Mouse (Mus musculus) midbrain, postnatal 0 days (tissue): Measurements from ENCODE around the gene Tnfrsf18. TPM values are rescaled to one million over a fixed set of nuclear protein-coding genes. Genes with fewer than 3 reads are reported as not detected.

Experiments used
- ATAC-seq: fragments of 200-750 bp; cut with Nextera tagmentation; 2 replicates; pipeline ENCODE4 v1.8.0; 2017; ENCODE audit warnings: moderate number of reproducible peaks, mild to moderate bottlenecking, moderate TSS enrichment, moderate library complexity; ENCODE audit not compliant: low FRiP score
- DNase-seq: peaks from one replicate; pipeline ENCODE4 v3.0.0-alpha.2; 2015; ENCODE audit warnings: low spot score
- H3K27ac ChIP-seq: fragments of 300-500 bp; sonication (generic); 2 replicates; pipeline ENCODE4 v1.5.1; 2014; ENCODE audit warnings: low read depth, mild to moderate bottlenecking, low read length, mixed read lengths
- H3K27me3 ChIP-seq: fragments of 300-500 bp; sonication (generic); 2 replicates; pipeline ENCODE4 v1.6.1; 2014; ENCODE audit warnings: low read length, control low read depth, mixed read lengths; ENCODE audit not compliant: insufficient read depth
- H3K36me3 ChIP-seq: fragments of 300-500 bp; sonication (generic); 2 replicates; pipeline ENCODE4 v1.6.1; 2014; ENCODE audit warnings: low read length, control low read depth, mixed read lengths; ENCODE audit not compliant: insufficient read depth
- H3K4me1 ChIP-seq: fragments of 300-500 bp; sonication (generic); 2 replicates; pipeline ENCODE4 v1.6.1; 2014; ENCODE audit warnings: mild to moderate bottlenecking, control low read depth, antibody characterized with exemption, low read length, mixed read lengths; ENCODE audit not compliant: insufficient read depth
- H3K4me2 ChIP-seq: fragments of 300-500 bp; sonication (generic); 2 replicates; pipeline ENCODE4 v1.6.1; 2014; ENCODE audit warnings: low read depth, mild to moderate bottlenecking, low read length, mixed read lengths; ENCODE audit not compliant: poor library complexity, severe bottlenecking
- H3K4me3 ChIP-seq: fragments of 300-500 bp; sonication (generic); 2 replicates; pipeline ENCODE4 v1.5.1; 2014; ENCODE audit warnings: low read depth, mild to moderate bottlenecking, low read length, moderate library complexity
- H3K9ac ChIP-seq: fragments of 300-500 bp; sonication (generic); replicated peaks from 2 replicates; pipeline ENCODE4 v1.6.1; 2014; ENCODE audit warnings: mild to moderate bottlenecking, low read length, moderate library complexity, mixed read lengths; ENCODE audit not compliant: poor library complexity, severe bottlenecking
- H3K9me3 ChIP-seq: fragments of 300-500 bp; sonication (generic); 2 replicates; pipeline ENCODE4 v1.6.1; 2016; ENCODE audit warnings: low read length, control low read depth
- CTCF ChIP-seq: IDR thresholded peaks from 2 replicates; pipeline ENCODE4 v1.5.1; 2016; ENCODE audit warnings: antibody characterized with exemption, mild to moderate bottlenecking
- whole genome bisulfite sequencing: fragments of 180-500 bp; shearing (Covaris S2); extraction: QIAGEN DNeasy Blood & Tissue Kit; methylation state at CpG from one replicate; pipeline ENCODE4 v1.1.7; 2014; 5-methylcytosine and 5-hydroxymethylcytosine counted together
- microRNA counts: library from miRNA; unstranded; fragments of <30 nt; microRNA quantifications from one replicate; lab custom pipeline; 2015
- microRNA-seq: library from miRNA; unstranded; fragments of <30 nt; microRNA quantifications from one replicate; pipeline ENCODE4, GENCODE M21; 2016; ENCODE audit warnings: borderline number of aligned reads
- polyA plus RNA-seq: library from polyadenylated mRNA; unstranded; fragments of >200 nt; fragmentation: Nextera tagmentation; extraction: Ambion mirVana; gene quantifications from 2 replicates; pipeline ENCODE4 v1.2.1, GENCODE M21; 2015
- total RNA-seq: library from RNA; depleted of rRNA; stranded (reverse); fragments of >200 nt; gene quantifications from 2 replicates; pipeline ENCODE4 v1.2.3, GENCODE M21; 2014; rRNA removed

Tnfrsf18 gene
- total and polyA plus RNA-seq, 2 experiments from 2014 or later: 2.2 TPM; not detected in 1

DNA sequence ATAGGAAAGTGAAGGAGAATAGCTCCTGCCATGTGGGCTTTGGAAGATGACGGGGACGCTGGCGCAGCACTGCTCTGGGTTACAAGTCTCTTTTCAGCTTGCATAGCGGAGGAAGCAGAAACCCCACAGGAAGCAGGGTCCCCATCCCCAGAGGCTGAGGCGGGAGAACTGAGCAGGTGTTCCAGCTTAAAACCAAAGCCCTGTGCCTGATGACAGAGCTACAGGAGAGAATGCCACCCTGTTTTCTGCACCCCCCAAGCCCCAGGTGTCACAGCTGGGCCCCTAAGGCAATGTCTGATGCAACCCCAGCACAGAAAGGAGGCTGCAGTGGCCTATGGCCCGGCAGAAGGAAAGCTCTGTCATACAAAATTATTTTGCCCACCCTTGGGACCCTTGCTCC is 44.3 kb downstream of the Tnfrsf18 start:
- Histone ChIP-seq H3K4me3 (no peak overlapping the region), H3K9ac (no peak overlapping the region), H3K4me1 (no peaks in the 10 kb centered on the region), H3K36me3 (no peaks in the 10 kb centered on the region), H3K27ac (no peak overlapping the region), H3K27me3 (no peaks in the 10 kb centered on the region), H3K4me2 (no peak overlapping the region), H3K9me3 (no peaks in the 10 kb centered on the region)
- 45% methylated on average over 6 of the region's 6 CpGs for WGBS
- TF ChIP-seq CTCF: no peak
- no peak for DNase-seq
- ATAC-seq: no peak

DNA sequence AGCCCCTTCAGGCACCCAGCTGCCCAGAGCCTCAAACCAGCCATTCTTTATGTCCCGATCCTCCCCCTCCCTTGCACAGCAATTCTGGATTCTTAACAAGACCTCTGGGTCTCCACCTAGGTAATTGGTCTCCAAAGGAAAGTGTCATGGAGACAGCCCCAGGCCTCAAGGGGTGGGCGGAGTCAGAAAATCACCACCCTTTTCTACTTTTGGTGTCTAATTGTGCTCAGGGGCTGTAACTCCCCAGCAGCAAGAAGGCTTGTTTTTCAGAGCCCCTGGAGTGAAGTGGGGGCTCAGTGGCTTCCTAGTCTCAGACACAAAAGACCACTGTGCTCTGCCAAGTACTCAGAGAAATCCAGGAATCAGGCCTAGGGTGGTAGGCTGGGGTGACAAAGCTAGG is 44.8 kb downstream of the Tnfrsf18 start:
- H3K27ac ChIP-seq: no peak overlapping the region
- H3K4me1 ChIP-seq: no peaks in the 10 kb centered on the region
- H3K36me3 ChIP-seq: no peaks in the 10 kb centered on the region
- DNase-seq (no peak), ATAC-seq (no peak)
- no peak for TF ChIP-seq CTCF
- no peak overlapping the region for H3K4me2 ChIP-seq
- no peaks in the 10 kb centered on the region for H3K27me3 ChIP-seq
- no peaks in the 10 kb centered on the region for H3K9me3 ChIP-seq
- H3K9ac ChIP-seq: no peak overlapping the region
- H3K4me3 ChIP-seq: no peak overlapping the region
- 54% methylated on average over 2 of the region's 2 CpGs for WGBS

DNA sequence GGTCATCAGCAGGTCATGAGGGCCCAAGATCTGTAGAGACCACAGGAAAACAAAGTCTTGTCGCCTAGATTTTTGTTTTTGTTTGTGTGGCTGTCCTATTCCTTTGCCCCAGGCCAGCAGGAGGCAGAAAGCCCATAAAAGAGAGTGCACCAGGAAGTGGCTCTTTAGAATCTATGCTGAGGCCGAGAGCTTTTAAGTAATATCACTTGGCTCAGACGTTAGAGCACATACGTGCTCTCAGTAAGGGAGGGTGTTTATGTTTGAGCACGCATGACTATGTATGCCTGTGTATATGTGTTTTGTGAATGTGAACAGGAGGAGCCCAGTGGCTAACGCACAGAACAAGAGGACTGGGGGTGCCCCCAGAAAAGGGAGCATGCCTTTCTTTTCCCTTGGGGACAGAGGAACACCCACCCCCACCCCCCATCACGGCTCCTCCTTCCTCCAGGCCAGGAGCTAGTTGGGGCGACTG is 51.0 kb downstream of the Tnfrsf18 start:
- no peak for TF ChIP-seq CTCF
- peaks cover 15% of the 10 kb centered on the region for H3K27me3 ChIP-seq
- no peak overlapping the region for H3K9ac ChIP-seq
- H3K36me3 ChIP-seq: no peaks in the 10 kb centered on the region
- H3K4me1 ChIP-seq: no peaks in the 10 kb centered on the region
- 0 out of 2 replicates have a peak overlapping the region, but pooled peaks have one; percentile 35 for H3K4me3 ChIP-seq
- no peaks in the 10 kb centered on the region for H3K9me3 ChIP-seq
- WGBS: 18% methylated on average over 8 of the region's 8 CpGs
- H3K4me2 ChIP-seq: peak overlapping the region; percentile 56
- no peak overlapping the region for H3K27ac ChIP-seq
- no peak for ATAC-seq
- no peak for DNase-seq

DNA sequence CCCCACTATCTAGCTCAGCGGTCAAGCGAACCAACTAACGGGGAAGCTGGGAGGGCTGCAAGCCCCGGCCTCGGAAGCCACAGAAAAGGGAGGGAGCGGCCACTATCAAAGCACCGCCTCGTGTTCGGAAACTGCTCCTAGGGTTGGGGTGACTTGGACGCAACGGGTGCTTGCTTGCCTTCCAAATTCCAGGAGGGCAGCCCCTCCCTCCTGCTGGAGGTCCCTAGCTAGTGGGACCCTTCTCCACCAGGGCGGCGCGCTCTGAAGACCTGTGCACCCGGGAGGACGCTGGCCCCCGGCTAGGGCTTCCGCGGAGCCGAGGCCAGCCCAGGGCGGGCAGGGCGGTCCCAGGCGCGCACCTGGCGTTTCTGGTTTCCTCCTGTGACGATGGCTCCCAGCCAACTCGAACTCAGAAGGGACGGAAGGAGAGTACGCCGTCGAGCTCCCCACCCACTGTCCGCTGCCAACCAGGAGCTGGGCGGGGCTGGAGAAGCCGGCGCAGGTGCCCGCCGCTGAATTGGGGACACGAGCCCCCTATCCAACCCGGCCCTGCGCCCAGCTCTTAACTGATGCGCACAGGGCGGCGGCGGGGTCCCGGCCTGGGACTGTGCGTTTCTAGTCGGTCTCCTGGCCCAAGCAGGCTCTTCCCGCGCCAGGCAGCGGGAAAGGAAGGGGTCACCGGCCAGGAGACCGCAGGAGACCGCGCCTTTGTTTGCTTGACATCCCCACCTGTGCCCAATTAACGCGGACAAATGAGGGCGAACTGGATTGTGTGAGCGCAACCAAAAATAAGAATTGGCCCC is 51.7 kb downstream of the Tnfrsf18 start:
- Histone ChIP-seq H3K4me3 (peak overlapping the region; percentile 35), H3K9me3 (no peaks in the 10 kb centered on the region), H3K4me2 (peak overlapping the region; percentile 56), H3K4me1 (no peaks in the 10 kb centered on the region), H3K36me3 (no peaks in the 10 kb centered on the region), H3K9ac (peak overlapping the region; percentile 9), H3K27me3 (peaks cover 15% of the 10 kb centered on the region), H3K27ac (no peak overlapping the region)
- DNase-seq (no peak), ATAC-seq (no peak)
- WGBS: 1% methylated on average over 51 of the region's 58 CpGs
- no peak for TF ChIP-seq CTCF

MicroRNA genes within 50 kb of the gene (microRNA counts, 519-probe panel; counts per million panel counts)
- microRNA mmu-miR-200a (lab: Ali Mortazavi, UCI): 528 counts per million, percentile 58 among the panel's probes with 10 or more counts
- 528 counts per million, percentile 58 among the panel's probes with 10 or more counts for microRNA mmu-miR-200b (lab: Ali Mortazavi, UCI)
- microRNA mmu-miR-429 (lab: Ali Mortazavi, UCI): 528 counts per million, percentile 58 among the panel's probes with 10 or more counts

Small RNA genes within 50 kb of the gene (microRNA-seq; reads per million reads assigned to microRNA genes)
- gene Mir200a (27.1 reads per million, percentile 31 among the genes with 10 or more reads in this experiment), gene Mir200b (127 reads per million, percentile 47 among the genes with 10 or more reads in this experiment), gene Mir429 (329 reads per million, percentile 60 among the genes with 10 or more reads in this experiment)

Other genes starting within 250 kb of the Tnfrsf18 start
- gene Tmem88b, start 240.3 kb upstream of the Tnfrsf18 start, total RNA-seq: 0.66 and 1.6 TPM in 2 replicates
- gene Tmem88b, start 240.3 kb upstream of the Tnfrsf18 start, polyA plus RNA-seq: 0.56 and 0.65 TPM in 2 replicates
- not detected in 2 replicates for gene Ankrd65, start 235.7 kb upstream of the Tnfrsf18 start, total RNA-seq
- gene Ankrd65, start 235.7 kb upstream of the Tnfrsf18 start, polyA plus RNA-seq: not detected in 2 replicates
- 111 and 123 TPM in 2 replicates for gene Mrpl20, start 223.3 kb upstream of the Tnfrsf18 start, total RNA-seq
- gene Mrpl20, start 223.3 kb upstream of the Tnfrsf18 start, polyA plus RNA-seq: 279 and 316 TPM in 2 replicates
- 66.3 and 112 TPM in 2 replicates for gene Ccnl2, start 213.7 kb upstream of the Tnfrsf18 start, total RNA-seq
- gene Ccnl2, start 213.7 kb upstream of the Tnfrsf18 start, polyA plus RNA-seq: 78.6 and 88.8 TPM in 2 replicates
- 90.9 and 102 TPM in 2 replicates for gene Aurkaip1, start 194.9 kb upstream of the Tnfrsf18 start, total RNA-seq
- gene Aurkaip1, start 194.9 kb upstream of the Tnfrsf18 start, polyA plus RNA-seq: 155 and 158 TPM in 2 replicates
- 35.5 and 37.2 TPM in 2 replicates for gene Mxra8, start 186.5 kb upstream of the Tnfrsf18 start, total RNA-seq
- gene Mxra8, start 186.5 kb upstream of the Tnfrsf18 start, polyA plus RNA-seq: 27.2 and 32.7 TPM in 2 replicates
- gene Dvl1, start 178.8 kb upstream of the Tnfrsf18 start, total RNA-seq: 141 and 156 TPM in 2 replicates
- gene Dvl1, start 178.8 kb upstream of the Tnfrsf18 start, polyA plus RNA-seq: 17.5 TPM in 2 replicates
- gene Tas1r3, start 162.8 kb upstream of the Tnfrsf18 start, total RNA-seq: 0.38 and 1.2 TPM in 2 replicates
- gene Tas1r3, start 162.8 kb upstream of the Tnfrsf18 start, polyA plus RNA-seq: 0.12 and 0.22 TPM in 2 replicates
- gene Cptp, start 156.7 kb upstream of the Tnfrsf18 start, total RNA-seq: 35.3 and 43.7 TPM in 2 replicates
- gene Cptp, start 156.7 kb upstream of the Tnfrsf18 start, polyA plus RNA-seq: 27.3 and 32.1 TPM in 2 replicates
- gene Ints11, start 156.6 kb upstream of the Tnfrsf18 start, total RNA-seq: 45.0 and 56.0 TPM in 2 replicates
- 53.6 and 56.0 TPM in 2 replicates for gene Ints11, start 156.6 kb upstream of the Tnfrsf18 start, polyA plus RNA-seq
- 71.9 and 95.9 TPM in 2 replicates for gene Pusl1, start 134.4 kb upstream of the Tnfrsf18 start, total RNA-seq
- gene Pusl1, start 134.4 kb upstream of the Tnfrsf18 start, polyA plus RNA-seq: 54.3 and 54.5 TPM in 2 replicates
- 82.6 and 99.3 TPM in 2 replicates for gene Acap3, start 134.3 kb upstream of the Tnfrsf18 start, total RNA-seq
- 63.3 and 64.5 TPM in 2 replicates for gene Acap3, start 134.3 kb upstream of the Tnfrsf18 start, polyA plus RNA-seq
- 76.5 and 82.0 TPM in 2 replicates for gene Ube2j2, start 82.3 kb upstream of the Tnfrsf18 start, total RNA-seq
- gene Ube2j2, start 82.3 kb upstream of the Tnfrsf18 start, polyA plus RNA-seq: 125 and 138 TPM in 2 replicates
- 11.7 and 13.3 TPM in 2 replicates for gene C1qtnf12, start 63.8 kb upstream of the Tnfrsf18 start, total RNA-seq
- 11.7 and 14.8 TPM in 2 replicates for gene C1qtnf12, start 63.8 kb upstream of the Tnfrsf18 start, polyA plus RNA-seq
- gene B3galt6, start 33.5 kb upstream of the Tnfrsf18 start, total RNA-seq: 52.5 and 57.2 TPM in 2 replicates
- gene B3galt6, start 33.5 kb upstream of the Tnfrsf18 start, polyA plus RNA-seq: 31.1 and 32.2 TPM in 2 replicates
- 84.8 and 105 TPM in 2 replicates for gene Sdf4, start 33.3 kb upstream of the Tnfrsf18 start, total RNA-seq
- 111 and 112 TPM in 2 replicates for gene Sdf4, start 33.3 kb upstream of the Tnfrsf18 start, polyA plus RNA-seq
- gene Tnfrsf4, start 12.3 kb upstream of the Tnfrsf18 start, total RNA-seq: 0.66 and 1.4 TPM in 2 replicates
- gene Tnfrsf4, start 12.3 kb upstream of the Tnfrsf18 start, polyA plus RNA-seq: 0.54 and 0.78 TPM in 2 replicates
- 1.9 TPM in 1 of 2 replicates, not detected in the other for gene Ttll10, start 33.2 kb downstream of the Tnfrsf18 start, total RNA-seq
- gene Ttll10, start 33.2 kb downstream of the Tnfrsf18 start, polyA plus RNA-seq: not detected in 2 replicates
- gene 9430015G10Rik, start 83.8 kb downstream of the Tnfrsf18 start, total RNA-seq: 28.1 and 31.1 TPM in 2 replicates
- gene 9430015G10Rik, start 83.8 kb downstream of the Tnfrsf18 start, polyA plus RNA-seq: 22.1 and 25.2 TPM in 2 replicates
- 0.44 and 0.52 TPM in 2 replicates for gene Rnf223, start 104.3 kb downstream of the Tnfrsf18 start, total RNA-seq
- 0.20 and 0.23 TPM in 2 replicates for gene Rnf223, start 104.3 kb downstream of the Tnfrsf18 start, polyA plus RNA-seq
- 303 and 333 TPM in 2 replicates for gene Agrn, start 171.3 kb downstream of the Tnfrsf18 start, total RNA-seq
- gene Agrn, start 171.3 kb downstream of the Tnfrsf18 start, polyA plus RNA-seq: 72.8 and 77.1 TPM in 2 replicates
- gene Isg15, start 174.7 kb downstream of the Tnfrsf18 start, total RNA-seq: 1.7 and 2.3 TPM in 2 replicates
- 2.4 and 3.9 TPM in 2 replicates for gene Isg15, start 174.7 kb downstream of the Tnfrsf18 start, polyA plus RNA-seq
- gene AW011738, start 177.1 kb downstream of the Tnfrsf18 start, total RNA-seq: 7.5 and 8.2 TPM in 2 replicates
- 3.5 and 3.7 TPM in 2 replicates for gene AW011738, start 177.1 kb downstream of the Tnfrsf18 start, polyA plus RNA-seq
- gene Perm1, start 189.7 kb downstream of the Tnfrsf18 start, total RNA-seq: 1.9 and 2.0 TPM in 2 replicates
- 1.4 and 1.7 TPM in 2 replicates for gene Perm1, start 189.7 kb downstream of the Tnfrsf18 start, polyA plus RNA-seq
- gene Plekhn1, start 208.7 kb downstream of the Tnfrsf18 start, total RNA-seq: 46.6 and 46.7 TPM in 2 replicates
- gene Plekhn1, start 208.7 kb downstream of the Tnfrsf18 start, polyA plus RNA-seq: 18.7 and 19.3 TPM in 2 replicates
- 75.7 and 81.3 TPM in 2 replicates for gene Noc2l, start 209.8 kb downstream of the Tnfrsf18 start, total RNA-seq
- 42.6 and 47.1 TPM in 2 replicates for gene Noc2l, start 209.8 kb downstream of the Tnfrsf18 start, polyA plus RNA-seq
- gene Samd11, start 229.5 kb downstream of the Tnfrsf18 start, total RNA-seq: 8.9 and 9.1 TPM in 2 replicates
- gene Samd11, start 229.5 kb downstream of the Tnfrsf18 start, polyA plus RNA-seq: 3.2 and 3.5 TPM in 2 replicates